Mouse (Mus musculus) midbrain, embryonic 14.5 days (tissue): Measurements from ENCODE around the gene Tmem19. TPM values are rescaled to one million over a fixed set of nuclear protein-coding genes. Genes with fewer than 3 reads are reported as not detected.

Experiments
- ATAC-seq: fragments of 200-750 bp; cut with Nextera tagmentation; 2 replicates; pipeline ENCODE4 v1.8.0; 2017; ENCODE audit warnings: moderate number of reproducible peaks, moderate library complexity; ENCODE audit not compliant: low FRiP score, low TSS enrichment
- DNase-seq: peaks from one replicate; pipeline ENCODE4 v3.0.0-alpha.2; 2015
- H3K27ac ChIP-seq: fragments of 300-500 bp; sonication (generic); replicated peaks from 2 replicates; pipeline ENCODE4 v1.5.1; 2014; ENCODE audit warnings: mild to moderate bottlenecking, low read depth, low read length, moderate library complexity
- H3K27me3 ChIP-seq: fragments of 300-500 bp; sonication (generic); 2 replicates; pipeline ENCODE4 v1.6.1; 2014; ENCODE audit warnings: low read length, control low read depth, mixed read lengths; ENCODE audit not compliant: control insufficient read depth, insufficient read depth
- H3K36me3 ChIP-seq: fragments of 300-500 bp; sonication (generic); 2 replicates; pipeline ENCODE4 v1.6.1; 2014; ENCODE audit warnings: low read length, control low read depth; ENCODE audit not compliant: control insufficient read depth, insufficient read depth
- H3K4me1 ChIP-seq: fragments of 300-500 bp; sonication (generic); 2 replicates; pipeline ENCODE4 v1.6.1; 2014; ENCODE audit warnings: mild to moderate bottlenecking, antibody characterized with exemption, low read length, control low read depth; ENCODE audit not compliant: control insufficient read depth, insufficient read depth
- H3K4me2 ChIP-seq: fragments of 300-500 bp; sonication (generic); 2 replicates; pipeline ENCODE4 v1.6.1; 2014; ENCODE audit warnings: mild to moderate bottlenecking, low read length, moderate library complexity
- H3K4me3 ChIP-seq: fragments of 300-500 bp; sonication (generic); replicated peaks from 2 replicates; pipeline ENCODE4 v1.5.1; 2014; ENCODE audit warnings: low read depth, low read length
- H3K9ac ChIP-seq: fragments of 300-500 bp; sonication (generic); replicated peaks from 2 replicates; pipeline ENCODE4 v1.6.1; 2014; ENCODE audit warnings: mild to moderate bottlenecking, low read length, moderate library complexity
- H3K9me3 ChIP-seq: fragments of 300-500 bp; sonication (generic); 2 replicates; pipeline ENCODE4 v1.6.1; 2016; ENCODE audit warnings: low read length, control low read depth, mixed read lengths; ENCODE audit not compliant: control insufficient read depth
- WGBS: fragments of 180-500 bp; shearing (Covaris S2); extraction: QIAGEN DNeasy Blood & Tissue Kit; methylation state at CpG from one replicate; pipeline ENCODE4 v1.1.7; 2014; 5-methylcytosine and 5-hydroxymethylcytosine counted together
- polyA plus RNA-seq: library from polyadenylated mRNA; unstranded; fragments of >200 nt; fragmentation: Nextera tagmentation; extraction: Ambion mirVana; gene quantifications from 2 replicates; pipeline ENCODE4 v1.2.1, GENCODE M21; 2014

Gene Tmem19
- polyA plus RNA-seq, 1 experiment from 2014 or later: 43.3 TPM

- peak overlapping the region; percentile 81 for H3K4me2 ChIP-seq
- H3K9me3 ChIP-seq: no peaks in the 10 kb centered on the region
- ATAC-seq: no peak
- WGBS: under 1% methylated on average over 15 of the region's 15 CpGs
- H3K4me1 ChIP-seq: peaks cover 43% of the 10 kb centered on the region
- peak; percentile 57 for DNase-seq
- peak overlapping the region; percentile 98 for H3K27ac ChIP-seq
- no peaks in the 10 kb centered on the region for H3K27me3 ChIP-seq
- no peaks in the 10 kb centered on the region for H3K36me3 ChIP-seq
- H3K4me3 ChIP-seq: peak overlapping the region; percentile 93
- peak overlapping the region; percentile 89 for H3K9ac ChIP-seq
These were observed 21.4 kb upstream of the Tmem19 start for GRCm38 (mm10) chr10:115383644-115384220.

DNA sequence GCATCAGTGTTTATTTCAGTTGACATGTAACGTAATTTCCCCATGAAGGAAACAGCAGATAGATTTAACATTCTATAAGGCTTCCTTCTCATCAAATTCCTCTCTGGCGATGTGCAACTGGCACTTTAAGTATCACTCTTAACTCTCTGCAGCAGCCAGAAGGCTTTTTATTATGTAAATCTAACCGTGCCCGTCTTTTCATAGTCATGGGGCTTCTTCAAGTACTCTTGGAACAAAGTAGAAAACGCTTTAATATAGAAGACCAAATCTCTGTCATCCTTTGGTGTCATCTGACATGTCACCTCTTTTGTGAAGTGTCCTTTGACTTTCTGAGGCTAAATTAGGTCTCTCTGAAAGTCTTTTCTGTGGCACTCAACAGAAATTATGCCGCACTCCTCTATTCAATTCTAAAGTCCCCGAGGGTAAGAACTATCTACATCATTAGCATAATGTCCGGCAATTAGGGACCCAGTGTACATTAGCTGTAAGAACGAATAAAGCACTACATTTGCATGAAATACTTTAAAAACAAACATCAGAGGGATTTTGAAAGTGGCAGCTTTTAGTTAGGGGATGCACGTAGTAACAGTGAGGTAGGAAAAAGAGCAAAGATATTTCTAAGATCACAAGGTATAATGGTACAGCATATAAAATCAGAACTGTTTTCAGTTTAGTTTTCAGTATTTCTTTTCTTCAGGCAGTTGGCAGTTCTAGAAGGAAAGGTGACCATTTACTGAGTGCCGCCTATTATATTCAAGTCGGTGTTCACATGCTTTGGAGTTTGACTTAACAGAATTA is 20.7 kb upstream of the Tmem19 start:
- peak overlapping the region; percentile 89 for H3K9ac ChIP-seq
- DNase-seq: peak; percentile 56
- H3K4me3 ChIP-seq: peak overlapping the region; percentile 93
- H3K36me3 ChIP-seq: no peaks in the 10 kb centered on the region
- peaks cover 37% of the 10 kb centered on the region for H3K4me1 ChIP-seq
- no peaks in the 10 kb centered on the region for H3K27me3 ChIP-seq
- H3K9me3 ChIP-seq: no peaks in the 10 kb centered on the region
- H3K27ac ChIP-seq: peak overlapping the region; percentile 98
- ATAC-seq: no peak
- 4% methylated on average over 12 of the region's 12 CpGs for WGBS
- H3K4me2 ChIP-seq: peak overlapping the region; percentile 81

GRCm38 (mm10) chr10:115381506-115382084 is 19.3 kb upstream of the Tmem19 start:
- ATAC-seq (no peak), DNase-seq (no peak)
- H3K9ac ChIP-seq: no peak overlapping the region
- H3K36me3 ChIP-seq: no peaks in the 10 kb centered on the region
- WGBS: 77% methylated on average over 2 of the region's 2 CpGs
- no peak overlapping the region for H3K27ac ChIP-seq
- no peak overlapping the region for H3K4me3 ChIP-seq
- peak overlapping the region; percentile 2; the same call in 1 of the 2 replicates for H3K4me2 ChIP-seq
- no peaks in the 10 kb centered on the region for H3K27me3 ChIP-seq
- no peaks in the 10 kb centered on the region for H3K9me3 ChIP-seq
- H3K4me1 ChIP-seq: peaks cover 25% of the 10 kb centered on the region

DNA sequence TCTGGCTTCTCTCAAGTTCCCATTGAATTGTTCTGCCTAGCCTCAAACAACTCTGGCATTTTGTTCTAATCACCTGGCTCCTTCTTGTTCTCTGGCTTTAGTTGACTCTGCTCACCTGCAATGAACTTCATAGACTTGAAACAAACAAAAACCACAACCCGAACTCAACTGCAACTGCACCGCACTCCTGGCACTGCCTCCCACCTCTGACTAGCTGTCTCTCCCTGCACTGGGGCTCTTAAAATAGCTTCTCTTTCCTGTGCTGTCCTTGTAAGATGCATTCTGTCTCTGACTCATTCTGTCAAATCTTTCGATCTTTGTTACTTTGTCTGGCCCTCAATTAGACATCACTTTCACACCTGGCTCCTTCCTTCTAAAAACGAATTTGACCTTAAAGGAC is 850 bp upstream of the Tmem19 start:
- H3K9ac ChIP-seq: no peak overlapping the region
- ATAC-seq (no peak), DNase-seq (no peak)
- peaks cover 20% of the 10 kb centered on the region for H3K4me1 ChIP-seq
- no peaks in the 10 kb centered on the region for H3K27me3 ChIP-seq
- no peaks in the 10 kb centered on the region for H3K9me3 ChIP-seq
- 91% methylated on average over 4 of the region's 4 CpGs for WGBS
- H3K4me3 ChIP-seq: peak overlapping the region; percentile 63
- no peaks in the 10 kb centered on the region for H3K36me3 ChIP-seq
- H3K4me2 ChIP-seq: peak overlapping the region; percentile 63
- peak overlapping the region; percentile 95; the same call in 1 of the 2 replicates for H3K27ac ChIP-seq

DNA sequence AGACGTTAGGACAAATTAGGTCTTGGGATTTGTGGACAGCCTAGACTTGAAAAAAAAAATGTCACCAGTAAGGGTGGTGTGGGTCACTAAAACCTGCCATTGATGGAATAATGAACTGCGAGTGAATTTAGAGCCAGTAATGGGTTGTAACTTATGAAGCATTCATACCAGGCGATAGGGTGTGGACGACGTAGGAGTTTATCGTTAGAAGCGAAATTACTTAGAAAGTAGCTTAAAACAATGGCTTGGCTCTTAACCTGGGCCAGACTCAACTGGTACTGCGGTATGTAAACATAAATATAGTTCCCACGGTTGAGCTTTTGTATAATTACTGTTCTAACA is 293 bp upstream of the Tmem19 start:
- 10% methylated on average over 9 of the region's 9 CpGs for WGBS
- Histone ChIP-seq H3K27ac (peak overlapping the region; percentile 95), H3K4me2 (peak overlapping the region; percentile 63), H3K27me3 (no peaks in the 10 kb centered on the region), H3K4me1 (peaks cover 20% of the 10 kb centered on the region), H3K9ac (peak overlapping the region; percentile 60; the same call in 1 of the 2 replicates), H3K36me3 (no peaks in the 10 kb centered on the region), H3K9me3 (no peaks in the 10 kb centered on the region), H3K4me3 (peak overlapping the region; percentile 63)
- no peak for ATAC-seq
- no peak for DNase-seq

DNA sequence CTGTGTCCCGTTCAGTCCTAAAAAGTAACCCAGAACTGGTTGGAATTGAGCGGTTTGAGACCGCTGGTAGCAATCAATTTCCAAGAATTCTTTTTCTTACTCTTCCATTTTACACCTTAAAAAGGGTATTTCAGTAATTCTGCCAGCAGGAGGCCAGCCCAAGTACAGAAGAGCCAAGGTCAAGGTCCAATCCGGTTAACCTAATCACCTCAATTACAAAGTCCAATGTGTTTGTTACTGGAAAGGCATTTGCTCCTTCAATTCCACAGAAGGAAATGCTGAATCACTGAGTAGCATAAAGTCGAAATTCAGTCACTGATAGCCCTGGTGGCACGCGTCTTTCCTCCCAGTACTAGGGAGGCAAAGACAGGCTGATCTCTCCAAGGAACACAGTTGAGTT is 3.2 kb downstream of the Tmem19 start:
- Histone ChIP-seq H3K27ac (no peak overlapping the region), H3K36me3 (peaks cover 16% of the 10 kb centered on the region), H3K4me2 (no peak overlapping the region), H3K9me3 (no peaks in the 10 kb centered on the region), H3K9ac (no peak overlapping the region), H3K4me1 (peaks cover 20% of the 10 kb centered on the region), H3K27me3 (no peaks in the 10 kb centered on the region), H3K4me3 (no peak overlapping the region)
- DNase-seq: no peak
- WGBS: 90% methylated on average over 7 of the region's 7 CpGs
- no peak for ATAC-seq

DNA sequence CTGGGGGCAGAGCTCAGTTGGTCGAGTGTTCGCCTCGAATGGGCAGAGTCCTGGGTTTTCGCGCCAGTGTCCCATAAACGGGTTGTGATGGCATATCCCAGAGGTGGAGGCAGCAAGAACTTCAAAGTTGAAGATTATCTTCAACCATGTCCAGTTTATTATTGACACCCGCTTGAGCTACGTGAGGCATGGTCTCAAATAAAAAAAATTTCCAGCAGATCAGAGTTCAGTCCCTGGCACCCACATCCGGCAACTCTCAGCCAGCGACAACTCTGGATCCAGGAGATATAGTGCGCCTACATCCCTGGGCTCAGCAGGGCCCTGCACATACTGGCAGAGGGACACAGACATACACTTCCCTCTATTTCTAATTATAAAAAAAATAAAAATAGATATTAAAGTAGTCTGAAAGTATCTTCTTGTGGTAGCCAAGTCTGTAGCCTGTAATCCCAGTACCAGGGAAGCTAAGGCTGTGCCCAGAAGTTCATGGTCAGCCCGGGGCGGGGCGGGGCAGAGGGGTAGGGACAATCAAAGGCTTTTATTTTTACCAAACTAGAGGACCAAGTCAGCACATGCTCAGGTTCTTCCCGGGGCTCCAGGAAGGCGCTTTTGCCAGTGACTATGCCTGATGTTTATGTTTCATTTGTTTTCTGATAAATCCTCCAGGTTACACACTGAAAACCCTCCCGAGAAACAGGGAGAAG is 3.9 kb downstream of the Tmem19 start:
- Histone ChIP-seq H3K9me3 (no peaks in the 10 kb centered on the region), H3K9ac (no peak overlapping the region), H3K27ac (no peak overlapping the region), H3K27me3 (no peaks in the 10 kb centered on the region), H3K4me1 (peaks cover 20% of the 10 kb centered on the region), H3K36me3 (peaks cover 16% of the 10 kb centered on the region), H3K4me3 (no peak overlapping the region), H3K4me2 (no peak overlapping the region)
- WGBS: 96% methylated on average over 17 of the region's 17 CpGs
- ATAC-seq: no peak
- DNase-seq: no peak

- WGBS: 94% methylated on average over 5 of the region's 7 CpGs
- H3K27ac ChIP-seq: no peak overlapping the region
- H3K4me2 ChIP-seq: no peak overlapping the region
These were observed 6.2 kb downstream of the Tmem19 start for GRCm38 (mm10) chr10:115356106-115356505.

More at GRCm38 (mm10) chr10:115356106-115356505, 6.2 kb downstream of the Tmem19 start:
- Histone ChIP-seq H3K27me3 (no peaks in the 10 kb centered on the region), H3K4me3 (no peak overlapping the region), H3K36me3 (peaks cover 16% of the 10 kb centered on the region), H3K9me3 (no peaks in the 10 kb centered on the region), H3K4me1 (peaks cover 9% of the 10 kb centered on the region), H3K9ac (no peak overlapping the region)
- DNase-seq (no peak), ATAC-seq (no peak)
